Mouse (Mus musculus) MN1 (cell line): ENCODE results near the gene Gid8.

ENCODE experiments used
- DNase-seq: peaks from one replicate; pipeline ENCODE4 v3.0.0-alpha.2; 2016; ENCODE audit warnings: low spot score

Gene Gid8

GRCm38 (mm10) chr2:180748904-180749303, 39.0 kb downstream of the Gid8 start:
- no peak for DNase-seq

- DNase-seq: no peak
Measured at GRCm38 (mm10) chr2:180754976-180755688, 45.2 kb downstream of the Gid8 start.

DNA sequence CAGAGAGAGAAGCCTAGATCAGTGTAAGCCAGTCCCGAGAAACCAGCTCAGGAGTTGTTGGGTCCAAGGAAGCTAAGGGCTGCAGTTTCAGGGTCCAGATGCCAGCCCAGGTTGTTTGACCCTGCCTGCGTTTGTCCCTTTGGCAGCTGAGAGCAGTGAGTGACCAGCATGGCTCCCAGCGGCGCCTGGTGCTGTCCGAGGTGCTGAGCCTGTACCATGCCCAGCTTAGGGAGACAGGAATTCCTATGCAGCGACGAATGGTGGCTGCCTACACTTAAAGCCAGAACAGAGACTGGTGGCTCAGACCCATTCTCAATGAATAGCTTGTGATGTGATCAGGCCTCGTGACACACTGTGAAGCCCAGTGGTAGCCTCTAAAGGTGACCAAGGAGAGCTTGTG, 46.0 kb downstream of the Gid8 start:
- DNase-seq: no peak

DNA sequence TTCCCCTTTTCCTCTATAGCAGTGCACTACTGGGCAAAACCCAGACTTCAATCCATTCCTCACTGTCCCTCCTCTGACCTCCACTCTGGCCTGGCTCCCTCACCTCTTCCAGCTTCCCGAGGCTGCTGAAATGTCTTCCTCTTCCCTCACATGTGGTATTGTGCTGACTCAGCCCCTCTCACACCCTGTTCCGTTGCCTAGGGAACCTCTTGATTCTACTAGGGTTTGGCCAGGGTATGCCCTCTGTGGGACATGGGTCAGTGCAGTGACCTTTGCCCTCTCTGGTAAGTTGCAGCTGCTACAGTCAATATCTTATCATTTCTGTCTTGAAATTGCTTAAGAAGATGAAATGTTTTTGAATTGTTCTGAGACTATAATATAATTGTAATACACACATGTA, 46.9 kb downstream of the Gid8 start:
- DNase-seq: no peak

- no peak for DNase-seq
Measured at GRCm38 (mm10) chr2:180758513-180759263, 48.8 kb downstream of the Gid8 start.

DNA sequence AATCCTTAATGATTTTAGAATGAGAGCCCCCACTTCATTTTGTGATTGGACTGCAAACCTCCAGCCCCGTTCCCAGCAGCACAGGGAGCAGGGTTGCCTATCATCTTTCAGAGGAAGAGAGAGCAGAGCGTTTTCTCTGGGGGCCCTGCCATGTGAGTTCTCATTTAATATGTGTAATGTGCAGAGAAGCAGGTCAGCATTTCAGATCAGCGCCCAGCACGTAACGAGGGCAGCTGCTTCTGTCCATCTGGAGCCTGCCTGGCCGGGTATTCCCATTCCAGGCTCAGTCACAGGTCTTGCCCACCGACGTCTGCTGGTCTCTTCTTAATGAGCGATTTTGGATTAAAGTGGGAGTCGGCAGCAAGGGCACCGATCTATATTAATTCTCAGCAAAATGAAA, 55.1 kb downstream of the Gid8 start:
- DNase-seq: no peak

GRCm38 (mm10) chr2:180765713-180766112, 55.8 kb downstream of the Gid8 start:
- no peak for DNase-seq
